Mouse (Mus musculus) ovary, postnatal 10 days (tissue): Measurements from ENCODE around the gene Napb.

ENCODE experiments used
- DNase-seq: peaks from one replicate; pipeline ENCODE4 v3.0.0; 2022; ENCODE audit warnings: low spot score

Gene Napb

GRCm38 (mm10) chr2:148687971-148688370 lies 44.3 kb downstream of the Napb start:
- DNase-seq = no peak

DNA sequence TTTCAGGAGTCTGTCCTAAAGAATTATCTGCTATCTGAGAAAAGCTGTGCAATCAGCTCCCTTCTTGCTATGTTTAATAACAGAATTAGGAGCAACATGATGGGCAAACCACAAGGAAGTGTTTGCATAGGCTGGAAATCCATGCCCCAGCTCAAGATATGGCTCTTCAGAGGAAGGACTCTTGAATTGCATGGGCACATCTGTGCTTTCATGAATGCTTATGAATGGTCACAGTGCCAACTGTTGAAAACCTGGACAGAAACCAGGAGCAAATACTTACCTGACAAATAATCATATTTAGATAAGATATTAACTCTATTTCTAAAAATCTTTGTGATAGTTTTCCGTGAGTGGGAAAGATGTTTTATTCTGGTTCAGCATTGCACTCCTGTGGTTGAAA lies 45.4 kb downstream of the Napb start:
- no peak for DNase-seq

- DNase-seq = no peak
These were observed 46.6 kb downstream of the Napb start for GRCm38 (mm10) chr2:148685709-148686108.

GRCm38 (mm10) chr2:148684972-148685371 lies 47.3 kb downstream of the Napb start:
- no peak for DNase-seq

GRCm38 (mm10) chr2:148683031-148683430 lies 49.2 kb downstream of the Napb start:
- DNase-seq = no peak

DNA sequence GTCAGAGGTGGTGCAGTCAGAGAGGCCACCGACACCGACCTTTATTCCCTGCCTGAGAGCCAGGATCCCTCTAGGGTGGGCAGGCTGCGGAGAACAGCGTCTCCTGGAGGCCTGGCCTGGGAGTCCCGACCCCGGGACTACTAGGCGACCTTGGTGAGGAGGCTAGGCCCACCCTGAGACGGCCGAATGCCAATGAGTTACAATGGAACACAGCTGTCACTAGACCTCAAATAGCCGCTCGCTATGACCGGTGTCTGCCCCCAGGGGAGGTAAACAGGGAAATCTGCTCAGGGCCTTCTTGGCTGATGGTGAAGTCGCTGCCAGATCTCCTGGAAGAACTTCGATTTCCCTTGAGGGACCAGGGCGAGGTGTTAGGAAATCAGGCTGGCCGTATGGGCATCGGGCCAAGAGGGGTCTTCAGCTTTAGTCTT lies 50.8 kb downstream of the Napb start:
- DNase-seq = peak; percentile 9

GRCm38 (mm10) chr2:148680775-148681291 lies 51.4 kb downstream of the Napb start, which contains the start of gene Gzf1:
Gzf1 (plus strand) TSS chr2:148681023.
- peak; percentile 99 for DNase-seq

DNA sequence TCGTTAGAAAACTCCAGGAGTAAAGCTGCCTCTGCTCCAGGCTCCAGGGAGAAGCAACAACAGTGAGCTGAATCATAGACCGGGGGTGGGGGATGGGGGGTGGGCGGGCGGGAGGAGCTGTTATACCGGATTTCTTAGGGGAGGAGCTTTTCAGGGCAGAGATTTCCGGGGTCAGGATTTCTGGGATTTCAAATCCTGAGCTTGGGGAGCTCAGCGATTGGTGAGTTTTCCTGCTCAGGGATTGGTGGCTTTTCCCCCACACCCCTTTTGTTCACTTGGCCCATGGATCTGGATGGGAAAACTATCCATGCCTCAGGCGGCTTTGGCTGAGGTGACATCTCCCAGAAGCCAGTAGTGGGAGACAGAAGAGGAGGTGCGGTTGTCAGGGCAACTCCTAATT lies 52.9 kb downstream of the Napb start:
- DNase-seq = no peak

- DNase-seq = peak; percentile 44
These were observed 54.5 kb downstream of the Napb start for GRCm38 (mm10) chr2:148677801-148678200.

DNA sequence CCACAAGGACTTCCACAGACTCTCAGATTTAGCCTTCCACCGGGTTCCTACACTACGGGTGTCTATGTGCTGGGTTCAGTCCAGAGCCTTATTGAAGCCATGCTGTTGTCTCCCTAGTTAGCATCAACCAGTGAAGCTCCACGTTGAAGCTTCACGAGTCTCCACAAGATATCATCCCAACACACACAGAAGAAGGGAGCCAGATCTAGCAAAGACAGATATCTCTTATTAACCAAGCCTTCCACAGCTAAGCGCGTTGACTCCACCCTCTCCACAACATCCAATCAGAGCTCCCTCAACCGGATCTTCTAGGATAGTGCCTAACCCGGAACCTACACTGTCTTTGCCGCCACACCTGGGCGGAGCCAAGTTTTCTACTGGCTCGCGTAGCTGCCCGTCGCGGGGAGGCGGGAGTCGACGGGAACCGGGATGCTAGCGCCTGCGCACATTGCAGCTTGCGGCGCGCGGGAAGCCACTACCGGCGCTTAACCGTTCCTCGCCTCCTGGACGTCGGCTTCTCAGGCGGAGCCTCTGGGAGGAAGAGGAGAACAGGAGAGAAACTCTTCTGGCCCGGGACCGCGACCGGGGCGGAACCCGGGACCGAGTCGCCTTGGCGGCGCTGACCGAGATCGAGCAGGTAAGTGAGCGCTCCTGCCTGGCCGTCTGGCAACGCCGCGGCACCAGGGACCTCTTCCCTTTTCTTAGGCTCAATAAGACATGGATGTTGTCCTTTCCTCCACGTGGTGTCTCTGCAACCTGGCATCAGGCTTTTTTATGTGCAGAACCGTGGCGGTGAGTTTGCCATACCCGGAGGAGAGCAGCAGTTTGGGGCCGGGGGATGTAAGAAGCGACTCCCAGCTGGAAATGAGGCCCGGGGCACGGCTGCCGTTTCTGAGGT lies 59.8 kb downstream of the Napb start, which contains the start of gene Nxt1:
Gene Nxt1, plus strand, starts transcription at position 403 of the 898 bp plus-strand sequence.
- peak; percentile 100 for DNase-seq

DNA sequence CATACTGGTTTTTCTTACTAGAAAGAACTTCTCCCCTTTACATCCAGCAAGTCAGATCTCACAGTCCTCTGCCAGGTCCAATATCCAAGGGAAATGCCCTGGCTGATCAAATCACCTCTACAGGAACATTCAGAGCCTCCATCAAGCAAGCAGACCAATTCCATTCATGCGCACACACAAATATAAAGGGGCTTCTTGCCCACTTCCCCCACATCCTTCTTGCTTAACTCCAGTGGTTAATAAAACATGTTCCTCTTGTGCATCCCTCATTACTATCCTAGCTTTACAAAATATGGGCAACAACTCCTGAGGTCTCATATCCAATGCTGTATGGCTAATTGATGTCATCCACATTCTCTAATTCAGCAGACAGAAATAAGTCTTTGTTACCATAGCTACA lies 68.8 kb downstream of the Napb start:
- no peak for DNase-seq

DNA sequence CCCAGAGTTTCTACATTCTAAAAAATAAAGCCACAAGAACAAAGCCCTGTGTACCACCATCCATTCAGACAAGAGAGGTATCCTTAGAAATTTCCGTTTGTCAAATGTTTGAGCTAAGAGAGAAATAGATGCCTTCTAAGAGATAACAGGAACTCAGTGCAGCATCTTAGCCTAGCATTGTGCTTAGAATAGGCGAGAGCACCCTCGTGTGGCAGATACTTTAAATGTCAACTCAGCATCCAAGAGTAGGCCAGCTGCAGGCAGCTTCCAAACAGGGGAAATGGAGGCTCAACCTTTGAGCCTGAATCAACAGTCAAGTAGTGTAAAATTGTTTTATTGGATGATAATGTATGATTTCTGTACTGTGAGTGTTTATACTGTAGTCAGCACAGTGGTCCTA lies 77.3 kb downstream of the Napb start:
- DNase-seq = no peak

DNA sequence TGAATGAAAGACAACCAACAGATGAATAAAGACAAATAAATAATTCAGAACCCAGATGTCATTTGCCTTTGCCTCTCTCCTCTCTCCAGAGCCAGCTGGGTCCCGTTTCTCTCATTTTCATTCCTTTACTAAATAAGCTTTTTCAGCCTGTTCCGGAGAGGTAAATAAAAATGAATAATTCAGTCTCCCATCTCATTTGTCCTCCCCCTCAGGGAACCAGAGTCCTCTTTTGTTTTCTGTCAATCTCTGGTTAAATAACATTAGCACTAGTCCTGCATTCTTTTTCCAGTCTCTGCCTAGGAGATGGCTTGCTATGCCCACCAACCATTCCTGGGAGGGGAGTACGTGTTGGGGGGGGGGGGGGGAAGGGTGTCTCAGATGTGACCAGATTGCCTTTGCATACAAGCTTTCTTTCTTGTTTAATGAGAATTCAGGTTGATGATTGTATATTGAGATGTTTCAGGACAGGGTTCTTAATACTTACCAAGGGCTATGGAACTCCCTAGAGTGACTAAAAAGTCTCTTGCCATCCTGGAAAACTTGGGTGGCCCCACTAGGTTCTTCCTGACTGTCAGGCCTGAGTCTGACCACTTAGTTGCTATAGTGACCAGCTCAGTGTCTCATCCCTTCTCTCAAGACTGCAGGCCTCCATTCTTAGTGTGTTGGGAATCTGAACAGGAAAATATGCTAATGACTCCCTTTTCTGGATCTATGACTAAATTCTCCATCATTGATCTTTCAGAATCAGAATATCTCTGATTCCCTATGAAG lies 81.5 kb downstream of the Napb start:
- no peak for DNase-seq

- DNase-seq = no peak
These were observed 87.8 kb downstream of the Napb start for GRCm38 (mm10) chr2:148644421-148645000.
